Mouse (Mus musculus): Measurements from ENCODE around the gene Iqgap1.

DNA sequence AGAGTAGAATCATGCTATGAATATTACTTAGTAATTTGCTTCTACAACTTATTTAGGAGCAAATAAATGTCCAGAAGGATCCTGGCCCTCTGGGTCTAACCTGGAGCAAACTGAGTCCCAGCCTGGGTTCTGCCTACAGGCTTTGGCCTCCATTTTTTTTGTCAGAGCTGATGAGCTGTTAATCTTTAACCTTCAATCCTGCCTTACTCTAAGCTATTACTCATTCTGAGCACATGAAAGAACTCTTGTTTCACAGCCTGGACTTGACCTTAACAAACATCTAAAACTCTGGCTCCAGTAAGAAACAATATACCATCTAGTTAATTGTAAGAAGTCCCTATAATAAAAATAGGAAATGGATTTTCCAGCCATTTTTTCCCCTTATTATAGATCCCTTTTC, 14.0 kb upstream of the Iqgap1 start:
- TF ChIP-seq CTCF (IDR thresholded peaks at IDR 0.05; ENCODE audit: borderline replicate concordance, extremely low read depth, insufficient read depth, insufficient read length) (no peak), POLR2A (IDR thresholded peaks at IDR 0.05; ENCODE audit: borderline replicate concordance, extremely low read depth, insufficient read depth, insufficient read length, poor library complexity, severe bottlenecking) (no peak)

Measured in brain, embryonic 14.5 days (tissue).